Mouse (Mus musculus) forebrain, embryonic 16.5 days (tissue): Measurements from ENCODE around the gene Icam1. TPM values are rescaled to one million over a fixed set of nuclear protein-coding genes. Genes with fewer than 3 reads are reported as not detected.
A peak's percentile ranks its signal among the peaks of the same experiment; 100 is the strongest.
"Not testable (repeated sequence)": the region's sequence is repeated elsewhere in the genome, so short reads cannot be mapped to it uniquely, and the experiment has no call there.

Experiments used
- ATAC-seq: fragments of 200-750 bp; cut with Nextera tagmentation; 2 replicates; pipeline ENCODE4 v1.8.0; 2017; ENCODE audit warnings: mild to moderate bottlenecking, moderate library complexity
- H3K27ac ChIP-seq: fragments of 300-500 bp; sonication (generic); 2 replicates; pipeline ENCODE4 v1.5.1; 2014; ENCODE audit warnings: low read length, control low read depth
- H3K27me3 ChIP-seq: fragments of 300-500 bp; sonication (generic); replicated peaks from 2 replicates; pipeline ENCODE4 v1.6.1; 2014; ENCODE audit warnings: low read length; ENCODE audit not compliant: control insufficient read depth, insufficient read depth
- H3K36me3 ChIP-seq: fragments of 300-500 bp; sonication (generic); 2 replicates; pipeline ENCODE4 v1.6.1; 2014; ENCODE audit not compliant: control insufficient read depth, insufficient read depth
- H3K4me1 ChIP-seq: fragments of 300-500 bp; sonication (generic); replicated peaks from 2 replicates; pipeline ENCODE4 v1.6.1; 2014; ENCODE audit warnings: low read length; ENCODE audit not compliant: control insufficient read depth, insufficient read depth
- H3K4me2 ChIP-seq: fragments of 300-500 bp; sonication (generic); 2 replicates; pipeline ENCODE4 v1.6.1; 2014; ENCODE audit warnings: mild to moderate bottlenecking, low read length, control low read depth
- H3K4me3 ChIP-seq: fragments of 300-500 bp; sonication (generic); replicated peaks from 2 replicates; pipeline ENCODE4 v1.5.1; 2014; ENCODE audit warnings: mild to moderate bottlenecking, low read length, control low read depth
- H3K9ac ChIP-seq: fragments of 300-500 bp; sonication (generic); replicated peaks from 2 replicates; pipeline ENCODE4 v1.6.1; 2014; ENCODE audit warnings: low read depth, low read length, control low read depth
- H3K9me3 ChIP-seq: fragments of 300-500 bp; sonication (generic); 2 replicates; pipeline ENCODE4 v1.6.1; 2016; ENCODE audit warnings: low read length; ENCODE audit not compliant: control insufficient read depth
- WGBS: fragments of 180-500 bp; shearing (Covaris S2); extraction: QIAGEN DNeasy Blood & Tissue Kit; methylation state at CpG from one replicate; pipeline ENCODE4 v1.1.7; 2014; 5-methylcytosine and 5-hydroxymethylcytosine counted together
- polyA plus RNA-seq: library from polyadenylated mRNA; unstranded; fragments of >200 nt; fragmentation: Nextera tagmentation; extraction: Ambion mirVana; gene quantifications from 2 replicates; pipeline ENCODE4 v1.2.1, GENCODE M21; 2015

Icam1 gene
- polyA plus RNA-seq, 1 experiment from 2014 or later = 3.3 TPM

- peak; percentile 49; the same call in 1 of the 2 replicates for ATAC-seq
- peak overlapping the region; percentile 97 for H3K4me3 ChIP-seq
- H3K27ac ChIP-seq = peak overlapping the region; percentile 83
- peak overlapping the region; percentile 85 for H3K4me2 ChIP-seq
- 13% methylated on average over 7 of the region's 7 CpGs for WGBS
- H3K9me3 ChIP-seq = no peaks in the 10 kb centered on the region
- H3K4me1 ChIP-seq = peaks cover 7% of the 10 kb centered on the region
- H3K36me3 ChIP-seq = peaks cover 6% of the 10 kb centered on the region; the same call in 1 of the 2 replicates
- H3K27me3 ChIP-seq = no peaks in the 10 kb centered on the region
- peak overlapping the region; percentile 87 for H3K9ac ChIP-seq
These were observed 13.5 kb upstream of the Icam1 start for GRCm38 (mm10) chr9:21002270-21002626.

DNA sequence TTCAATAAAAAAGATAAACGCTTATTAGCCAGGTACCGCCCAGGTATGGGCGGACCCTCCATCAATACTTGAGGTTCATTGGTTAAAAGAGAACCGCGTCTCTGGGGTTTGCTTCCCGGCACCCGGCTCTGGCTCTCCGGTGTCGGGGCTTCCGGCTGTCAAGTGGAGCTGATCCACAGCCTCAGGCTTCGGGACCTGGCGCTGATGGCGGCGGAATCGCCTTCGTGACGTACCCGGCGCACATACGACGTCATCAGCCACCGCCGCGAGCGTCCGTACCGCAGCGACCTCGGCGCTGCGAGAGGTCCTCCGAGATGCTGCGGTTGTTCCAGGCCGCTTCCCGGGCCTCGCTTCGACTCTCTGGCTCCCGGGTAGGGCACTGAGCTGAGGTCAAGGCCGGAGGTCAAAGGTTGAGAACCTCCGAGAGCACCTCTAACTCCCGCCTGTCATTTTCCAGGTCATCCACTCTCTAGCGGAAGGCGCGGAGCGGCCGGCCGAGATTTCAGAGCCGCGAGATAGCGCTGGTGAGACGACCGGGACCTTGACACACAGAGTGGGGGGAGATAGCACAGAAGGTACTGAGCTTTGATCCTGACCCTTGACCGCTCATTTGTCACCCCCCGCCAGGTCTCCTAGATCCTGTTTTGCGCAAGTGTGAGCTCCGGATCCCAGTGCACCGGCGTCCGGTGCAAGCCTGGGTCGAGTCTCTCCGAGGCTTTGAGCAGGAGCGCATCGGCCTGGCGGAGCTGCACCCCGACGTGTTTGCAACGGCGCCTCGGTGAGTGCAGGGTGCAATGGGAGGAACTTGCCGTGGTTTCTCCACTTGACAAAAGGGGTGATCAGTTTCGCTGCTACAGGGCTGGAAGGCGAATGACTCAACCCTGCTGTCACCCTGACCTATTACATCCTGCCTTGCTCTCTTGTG, 12.9 kb upstream of the Icam1 start, which contains the start of gene Mrpl4:
Gene Mrpl4, plus strand, starts transcription at position 112 of the 925 bp plus-strand sequence.
- peak; percentile 93 for ATAC-seq
- peak within 1 kb of the TSS; percentile 87 for H3K9ac ChIP-seq
- peak within 1 kb of the TSS; percentile 85 for H3K4me2 ChIP-seq
- peaks cover 7% of the 10 kb centered on the region for H3K4me1 ChIP-seq
- H3K27ac ChIP-seq = peak within 1 kb of the TSS; percentile 83
- no peaks in the 10 kb centered on the region for H3K27me3 ChIP-seq
- WGBS = under 1% methylated on average over 72 of the region's 72 CpGs
- H3K36me3 ChIP-seq = peaks cover 12% of the 10 kb centered on the region
- no peaks in the 10 kb centered on the region for H3K9me3 ChIP-seq
- H3K4me3 ChIP-seq = peak within 1 kb of the TSS; percentile 97

DNA sequence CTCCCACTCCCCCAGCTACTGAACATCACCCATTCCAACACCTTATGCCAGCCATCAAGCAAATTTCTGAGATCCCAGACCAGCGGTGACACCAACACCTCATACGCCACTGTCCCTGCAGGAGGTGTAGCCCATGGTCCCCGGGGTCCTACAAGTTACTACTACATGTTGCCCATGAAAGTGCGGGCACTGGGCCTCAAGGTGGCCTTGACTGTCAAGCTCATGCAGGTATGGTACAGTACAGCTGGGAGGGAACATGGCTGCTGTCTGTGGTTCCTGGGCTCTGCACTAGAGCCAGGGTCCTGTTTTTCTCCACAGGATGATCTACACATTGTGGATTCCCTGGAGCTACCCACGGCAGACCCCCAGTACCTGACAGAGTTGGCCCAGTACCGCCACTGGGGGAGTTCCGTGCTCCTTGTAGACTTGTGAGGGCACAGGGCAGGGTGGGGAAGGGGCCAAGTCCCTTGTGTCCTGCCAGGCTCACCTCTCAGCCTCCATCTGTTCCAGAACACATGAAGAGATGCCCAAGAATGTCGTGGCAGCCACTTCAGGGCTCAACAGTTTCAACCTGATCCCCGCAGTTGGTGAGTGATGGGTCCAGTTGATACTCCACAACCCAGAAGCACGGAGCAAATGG, 8.4 kb upstream of the Icam1 start:
- peaks cover 16% of the 10 kb centered on the region for H3K36me3 ChIP-seq
- no peak overlapping the region for H3K27ac ChIP-seq
- H3K4me2 ChIP-seq = no peak overlapping the region
- H3K9me3 ChIP-seq = no peaks in the 10 kb centered on the region
- ATAC-seq = no peak
- H3K4me3 ChIP-seq = no peak overlapping the region
- no peaks in the 10 kb centered on the region; the same call in 1 of the 2 replicates for H3K27me3 ChIP-seq
- H3K9ac ChIP-seq = no peak overlapping the region
- WGBS = 95% methylated on average over 10 of the region's 10 CpGs
- H3K4me1 ChIP-seq = peaks cover 7% of the 10 kb centered on the region

- Histone ChIP-seq H3K4me2 (no peak overlapping the region), H3K4me3 (no peak overlapping the region), H3K27me3 (no peaks in the 10 kb centered on the region; the same call in 1 of the 2 replicates), H3K9ac (no peak overlapping the region), H3K36me3 (peaks cover 16% of the 10 kb centered on the region), H3K4me1 (peaks cover 7% of the 10 kb centered on the region), H3K27ac (no peak overlapping the region), H3K9me3 (no peaks in the 10 kb centered on the region)
- WGBS = 82% methylated on average over 7 of the region's 7 CpGs
- no peak for ATAC-seq
These were observed 7.8 kb upstream of the Icam1 start for GRCm38 (mm10) chr9:21008007-21008406.

- 78% methylated on average over 2 of the region's 2 CpGs for WGBS
- peaks cover 11% of the 10 kb centered on the region for H3K27me3 ChIP-seq
- H3K4me1 ChIP-seq = 0 out of 2 replicates have a peak, but pooled peaks cover 2% of the 10 kb centered on the region
- H3K27ac ChIP-seq = no peak overlapping the region
- ATAC-seq = no peak
- H3K36me3 ChIP-seq = peaks cover 16% of the 10 kb centered on the region
- H3K9ac ChIP-seq = no peak overlapping the region
- no peak overlapping the region for H3K4me2 ChIP-seq
- H3K9me3 ChIP-seq = no peaks in the 10 kb centered on the region
- H3K4me3 ChIP-seq = no peak overlapping the region
These were observed 5.4 kb upstream of the Icam1 start for GRCm38 (mm10) chr9:21010362-21010761.

DNA sequence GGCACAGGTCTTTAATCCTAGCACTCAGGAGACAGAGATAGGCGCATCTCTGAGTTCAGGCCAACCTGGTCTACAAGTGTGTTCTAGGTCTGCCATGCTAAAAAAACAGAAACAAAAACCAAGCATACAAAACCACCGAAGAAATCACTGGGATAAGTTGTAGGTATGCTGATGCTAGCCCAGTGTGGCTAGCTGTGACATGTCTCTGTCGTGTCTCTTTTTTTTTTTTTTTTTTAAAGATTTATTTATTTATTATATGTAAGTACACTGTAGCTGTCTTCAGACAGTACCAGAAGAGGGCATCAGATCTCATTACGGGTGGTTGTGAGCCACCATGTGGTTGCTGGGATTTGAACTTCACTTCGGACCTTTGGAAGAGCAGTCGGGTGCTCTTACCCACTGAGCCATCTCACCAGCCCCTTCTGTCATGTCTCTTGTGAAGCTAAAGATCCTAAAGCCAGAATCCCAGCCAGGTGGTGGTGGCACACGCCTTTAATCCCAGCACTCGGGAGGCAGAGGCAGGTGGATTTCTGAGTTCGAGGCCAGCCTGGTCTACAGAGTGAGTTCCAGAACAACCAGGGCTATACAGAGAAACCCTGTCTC, 4.7 kb upstream of the Icam1 start:
- H3K27me3 ChIP-seq = peaks cover 13% of the 10 kb centered on the region
- H3K9me3 ChIP-seq, H3K27ac ChIP-seq, H3K4me3 ChIP-seq, H3K9ac ChIP-seq, ATAC-seq, H3K4me2 ChIP-seq, H3K4me1 ChIP-seq: not testable (repeated sequence)
- WGBS = 75% methylated on average over 9 of the region's 9 CpGs
- H3K36me3 ChIP-seq = peaks cover 16% of the 10 kb centered on the region

- H3K4me3 ChIP-seq = no peak overlapping the region
- H3K9me3 ChIP-seq = no peaks in the 10 kb centered on the region
- H3K27me3 ChIP-seq = peaks cover 17% of the 10 kb centered on the region
- H3K9ac ChIP-seq = no peak overlapping the region
- peaks cover 11% of the 10 kb centered on the region for H3K36me3 ChIP-seq
- H3K27ac ChIP-seq = no peak overlapping the region
- H3K4me1 ChIP-seq = peaks cover 5% of the 10 kb centered on the region; the same call in 1 of the 2 replicates
- WGBS = 73% methylated on average over 5 of the region's 5 CpGs
- H3K4me2 ChIP-seq = no peak overlapping the region
- no peak for ATAC-seq
These were observed 3.9 kb upstream of the Icam1 start for GRCm38 (mm10) chr9:21011846-21012312.

GRCm38 (mm10) chr9:21012368-21012767, 3.4 kb upstream of the Icam1 start:
- Histone ChIP-seq H3K4me2 (no peak overlapping the region), H3K9ac (no peak overlapping the region), H3K4me1 (peaks cover 5% of the 10 kb centered on the region; the same call in 1 of the 2 replicates), H3K27ac (no peak overlapping the region), H3K9me3 (no peaks in the 10 kb centered on the region), H3K36me3 (peaks cover 9% of the 10 kb centered on the region), H3K4me3 (no peak overlapping the region), H3K27me3 (peaks cover 22% of the 10 kb centered on the region)
- WGBS = 57% methylated on average over 1 of the region's 1 CpGs
- ATAC-seq = no peak
